Comparison of ENCODE assay signal across 15 mouse cellular contexts in the genomic region with DNA sequence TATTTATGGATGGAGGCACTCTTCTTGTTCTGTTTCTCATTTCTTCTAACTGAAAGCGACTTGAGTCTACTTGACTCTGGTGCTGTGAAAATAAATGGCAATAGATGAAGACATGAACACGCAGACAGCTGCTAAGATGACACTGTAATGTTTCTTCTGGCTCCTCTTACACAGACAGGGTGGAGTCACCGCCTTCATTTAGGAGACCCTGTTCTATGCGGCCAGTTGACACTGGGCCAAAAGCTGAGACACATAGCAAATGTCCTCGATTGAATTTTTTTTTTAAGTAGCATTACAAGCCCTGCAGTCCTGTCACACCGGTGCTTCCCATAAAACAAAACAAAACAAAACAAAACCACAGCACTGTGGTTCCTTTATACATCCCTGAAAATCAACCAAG.
"Had no signal": no experiment of that assay in that cellular context is flagged by ENCODE, and none has a peak within 500 bp of the region (broad histone marks: within the 10 kb centered on the region; RNA-seq: fewer than 3 reads in every experiment).

No protein-coding gene starts in this region.

- H3K4me3 ChIP-seq: limb, embryonic 12.5 days; liver, embryonic 13.5 days; lung, embryonic 15.5 days; megakaryocyte, embryonic 14.5 days; midbrain, embryonic 12.5 days; neural tube, embryonic 15.5 days had no signal

- DNase-seq: kidney, adult 9 months; kidney, postnatal 36 days; liver; liver, embryonic 13.5 days; liver, postnatal 0 days; lung, postnatal 14 days; retina, postnatal 1 day; thymus, postnatal 4 days had no signal

- H3K27ac ChIP-seq: kidney, postnatal 0 days; limb, embryonic 12.5 days; liver, embryonic 13.5 days; lung, embryonic 15.5 days; macrophage; midbrain, embryonic 12.5 days; neural tube, embryonic 15.5 days had no signal
